Mouse (Mus musculus): ENCODE results near the gene Pglyrp2. TPM values are rescaled to one million over a fixed set of nuclear protein-coding genes. Genes with fewer than 3 reads are reported as not detected.

Pglyrp2 gene
- polyA plus RNA-seq (2017; shearing (Covaris generic)), result 10 to 100 TPM; 80.6 to 97.0 TPM

DNA sequence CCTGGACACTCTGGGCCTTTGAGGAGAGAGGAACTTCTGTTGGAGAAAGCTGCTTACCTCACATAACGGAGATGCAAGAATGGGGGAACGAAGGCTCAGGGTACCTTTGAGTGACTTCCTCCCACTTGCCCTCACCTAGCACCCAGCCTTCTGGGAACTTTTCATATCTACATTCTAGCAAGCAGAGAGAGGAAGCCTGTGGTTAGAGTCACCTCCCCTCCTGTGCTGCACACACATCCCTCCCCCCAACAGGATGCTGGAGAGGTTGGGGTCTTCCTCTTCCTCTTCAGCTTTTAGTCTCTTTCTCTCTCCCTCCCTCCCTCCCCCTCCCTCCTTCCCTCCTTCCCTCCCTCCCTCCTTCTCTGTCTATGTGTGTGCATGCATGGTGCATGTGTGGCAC is at the start of gene Pglyrp2:
Pglyrp2 (minus strand) TSS at position 134 of the 400 bp plus-strand sequence.

DNA sequence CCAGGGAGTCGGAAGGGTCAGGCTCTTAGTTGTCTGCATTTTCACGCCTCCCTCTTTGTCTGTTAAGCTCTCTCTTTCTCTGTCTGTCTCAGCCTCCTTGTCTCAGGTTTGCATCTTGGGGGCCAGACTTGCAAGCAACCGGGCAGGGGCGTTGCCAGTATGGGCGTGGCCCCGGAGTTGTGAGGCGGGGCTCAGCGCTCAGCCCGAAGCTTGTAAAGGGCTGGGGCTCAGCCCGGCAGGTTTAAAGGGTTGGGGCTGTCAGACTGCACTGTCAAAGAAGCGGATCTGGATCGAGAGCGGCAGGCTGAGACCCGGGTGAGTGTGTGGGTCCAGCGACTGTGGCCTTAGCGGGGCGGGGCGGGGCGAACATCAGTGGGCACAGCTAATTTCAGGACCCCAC is 28.5 kb upstream of the Pglyrp2 start, which contains the start of gene Cyp4f39:
Cyp4f39 (plus strand) TSS at position 242 of the 400 bp plus-strand sequence.

DNA sequence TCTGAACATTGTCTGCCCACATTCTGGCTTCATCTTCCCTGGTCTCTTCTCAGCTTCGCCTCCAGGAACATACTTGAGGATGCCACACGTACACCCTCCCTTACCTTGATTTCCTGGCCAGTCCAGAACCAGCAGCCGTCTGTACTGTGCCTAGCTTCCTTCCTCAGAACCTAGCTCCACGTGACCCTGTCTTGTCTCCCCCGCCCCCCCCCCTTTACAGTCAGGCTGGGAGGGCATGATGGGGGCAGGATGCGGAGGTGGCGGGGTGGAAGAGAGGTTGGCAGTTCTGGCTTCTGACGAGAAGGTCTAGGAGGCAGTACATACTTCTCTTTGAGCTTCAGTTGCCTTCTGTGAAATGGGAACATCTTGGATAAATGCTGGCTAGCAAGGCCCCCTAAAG is 20.6 kb downstream of the Pglyrp2 start, which contains the start of gene Rasal3:
Rasal3 (minus strand) TSS at position 167 of the 400 bp plus-strand sequence.

DNA sequence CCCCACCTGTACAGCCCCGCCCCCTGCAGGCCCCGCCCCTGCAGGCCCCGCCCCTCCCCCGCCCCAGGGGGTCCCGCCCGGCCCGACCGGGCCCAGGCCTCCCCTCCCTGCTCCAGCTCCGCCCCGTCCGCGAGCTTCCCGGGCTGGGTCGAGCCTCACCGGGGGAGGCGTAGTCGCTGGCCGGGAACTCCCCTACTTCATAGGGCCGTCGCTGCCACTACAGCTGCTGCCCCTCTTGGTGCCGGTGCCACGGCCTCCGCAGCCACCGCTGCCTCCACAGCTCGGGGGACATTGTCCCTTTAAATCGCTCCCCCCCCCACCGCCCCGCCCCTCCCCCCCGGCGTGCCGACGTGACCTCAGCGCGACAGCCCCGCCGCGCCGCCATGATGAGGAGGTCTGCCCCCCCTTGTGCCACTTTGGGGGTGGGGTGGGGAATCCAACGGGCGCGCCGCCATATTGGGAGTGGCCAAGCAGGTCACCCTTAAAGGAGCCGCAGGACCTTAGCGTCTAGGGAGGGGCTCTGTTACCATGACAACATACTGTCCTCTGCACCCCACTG is 34.8 kb downstream of the Pglyrp2 start, which contains the start of gene Wiz:
Wiz (minus strand) TSS at position 339 of the 559 bp plus-strand sequence.

Other genes with a start within 250 kb of the Pglyrp2 start
- gene Ephx3, start 234.6 kb downstream of the Pglyrp2 start, polyA plus RNA-seq (2017; shearing (Covaris generic)), result under 1 TPM; 0.17 to 0.93 TPM
- 100 to 1,000 TPM; 189 to 201 TPM for gene Brd4, start 139.4 kb downstream of the Pglyrp2 start, polyA plus RNA-seq (2017; shearing (Covaris generic))
- gene Akap8, start 102.9 kb downstream of the Pglyrp2 start, polyA plus RNA-seq (2017; shearing (Covaris generic)), result 100 to 1,000 TPM; 208 to 255 TPM
- gene Akap8l, start 73.6 kb downstream of the Pglyrp2 start, polyA plus RNA-seq (2017; shearing (Covaris generic)), result 100 to 1,000 TPM; 283 to 295 TPM
- gene Wiz, start 34.7 kb downstream of the Pglyrp2 start, polyA plus RNA-seq (2017; shearing (Covaris generic)), result 10 to 100 TPM; 27.1 to 33.8 TPM
- gene Rasal3, start 20.6 kb downstream of the Pglyrp2 start, polyA plus RNA-seq (2017; shearing (Covaris generic)), result 100 to 1,000 TPM; 646 to 988 TPM
- gene Cyp4f39, start 28.6 kb upstream of the Pglyrp2 start, polyA plus RNA-seq (2017; shearing (Covaris generic)), result under 1 TPM; 0.51 to 0.61 TPM
- 1 to 10 TPM; 2.6 TPM for gene Cyp4f17, start 81.9 kb upstream of the Pglyrp2 start, polyA plus RNA-seq (2017; shearing (Covaris generic))
- gene Cyp4f16, start 112.4 kb upstream of the Pglyrp2 start, polyA plus RNA-seq (2017; shearing (Covaris generic)), result 10 to 100 TPM; 14.4 to 33.9 TPM
- 1 to 10 TPM in 1 of 2 experiments, not detected in 1; 2.2 TPM for gene Cyp4f37, start 197.1 kb upstream of the Pglyrp2 start, polyA plus RNA-seq (2017; shearing (Covaris generic))
- under 1 TPM in 1 of 2 experiments, not detected in 1; 0.17 TPM for gene Cyp4f40, start 234.7 kb upstream of the Pglyrp2 start, polyA plus RNA-seq (2017; shearing (Covaris generic))

Measured in inflammation-experienced regulatory T-cells (primary cell).